In the genomic region with DNA sequence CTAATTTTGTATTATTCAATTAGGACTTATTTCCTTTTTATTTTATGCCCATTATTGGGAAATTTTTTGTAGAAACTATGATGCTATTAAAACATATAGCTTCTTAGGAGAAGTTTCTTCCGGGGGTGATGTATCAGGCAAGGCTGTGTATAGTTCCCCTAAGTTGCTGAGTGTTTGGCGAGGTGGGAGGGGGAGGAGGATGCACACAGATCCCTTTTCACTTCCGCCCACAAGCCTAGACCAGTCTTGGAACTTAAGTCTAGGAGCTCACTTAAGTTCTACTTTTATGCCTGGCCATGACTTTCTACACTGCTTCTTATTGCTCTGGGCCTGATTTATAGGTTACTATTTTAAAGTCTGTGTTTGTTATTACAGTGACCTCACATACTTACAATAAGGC, we compare ENCODE assay signal across 19 mouse cellular contexts.
"Had no signal": no experiment of that assay in that cellular context is flagged by ENCODE, and none has a peak within 500 bp of the region (broad histone marks: within the 10 kb centered on the region; RNA-seq: fewer than 3 reads in every experiment).

No protein-coding gene starts in this region.

- H3K9me3 ChIP-seq: liver, embryonic 12.5 days; liver, embryonic 15.5 days; lung, embryonic 15.5 days; midbrain, embryonic 12.5 days; midbrain, embryonic 15.5 days; stomach, embryonic 15.5 days had no signal

- H3K4me2 ChIP-seq: liver, embryonic 12.5 days; liver, embryonic 15.5 days; lung, embryonic 15.5 days; midbrain, embryonic 12.5 days; midbrain, embryonic 15.5 days; neural tube, embryonic 13.5 days; stomach, embryonic 15.5 days had no signal

- DNase-seq: kidney, adult 2 months; kidney, postnatal 25 days; layer of hippocampus, adult 9-11 months; lung, adult 18-20 months; lung, postnatal 10 days; lung, postnatal 36 days; right cerebral cortex, postnatal 4 days; thymus, adult 18-20 months had no signal

- H3K4me1 ChIP-seq: lung, embryonic 15.5 days; midbrain, embryonic 12.5 days; midbrain, embryonic 15.5 days; neural tube, embryonic 13.5 days; stomach, embryonic 15.5 days had no signal

- H3K27ac ChIP-seq: kidney, postnatal 0 days; layer of hippocampus, adult 2 months; liver, embryonic 12.5 days; liver, embryonic 15.5 days; lung, embryonic 15.5 days; midbrain, embryonic 12.5 days; midbrain, embryonic 15.5 days; neural tube, embryonic 13.5 days; stomach, embryonic 15.5 days had no signal

- ATAC-seq: intestine, postnatal 0 days; liver, embryonic 12.5 days; midbrain, embryonic 15.5 days had no signal

- H3K9ac ChIP-seq: liver, embryonic 12.5 days; liver, embryonic 15.5 days; lung, embryonic 15.5 days; midbrain, embryonic 12.5 days; midbrain, embryonic 15.5 days; neural tube, embryonic 13.5 days; stomach, embryonic 15.5 days had no signal

- H3K27me3 ChIP-seq: liver, embryonic 12.5 days; liver, embryonic 15.5 days; lung, embryonic 15.5 days; midbrain, embryonic 12.5 days; midbrain, embryonic 15.5 days; neural tube, embryonic 13.5 days; stomach, embryonic 15.5 days had no signal

- H3K36me3 ChIP-seq: liver, embryonic 12.5 days; liver, embryonic 15.5 days; lung, embryonic 15.5 days; midbrain, embryonic 12.5 days; midbrain, embryonic 15.5 days; neural tube, embryonic 13.5 days; stomach, embryonic 15.5 days had no signal

- H3K4me3 ChIP-seq: layer of hippocampus, adult 2 months; liver, embryonic 12.5 days; liver, embryonic 15.5 days; lung, embryonic 15.5 days; midbrain, embryonic 12.5 days; midbrain, embryonic 15.5 days; myocyte; neural tube, embryonic 13.5 days; stomach, embryonic 15.5 days had no signal
